Mouse (Mus musculus): ENCODE measurements at regions not wholly inside any gene's neighbourhood (a gene's known extent, or its start where the extent isn't known, plus 50 kb on each side); places are given as distances from the start of the nearest gene placed in this dataset.

DNA sequence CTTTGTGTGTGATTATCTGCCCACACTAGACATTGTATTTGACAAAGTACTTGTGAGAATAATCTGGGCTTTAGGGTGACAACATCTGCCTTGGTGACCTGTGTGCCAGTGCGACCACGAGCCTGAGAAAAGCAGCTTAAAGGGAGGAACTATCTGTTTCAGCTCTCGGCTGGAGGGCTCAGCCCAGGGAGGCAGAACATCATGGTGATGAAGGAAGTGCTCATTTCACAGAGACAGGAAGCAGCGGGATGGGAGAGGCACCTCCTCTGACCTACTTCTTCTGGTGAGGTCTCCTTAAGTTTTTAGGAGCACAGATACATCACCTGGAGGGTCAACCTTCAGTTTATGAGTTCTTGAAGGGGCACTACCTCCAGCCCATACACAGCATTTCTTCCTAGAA lies 89.8 kb downstream of the Kif26a start:
- peaks cover 42% of the 10 kb centered on the region for H3K27me3 ChIP-seq (ENCODE audit: control insufficient read depth, insufficient read depth, insufficient read length)
- no peak for TF ChIP-seq E2F4 (IDR thresholded peaks at IDR 0.05; ENCODE audit: insufficient read depth)
- TF ChIP-seq SRF (IDR thresholded peaks at IDR 0.05; ENCODE audit: control insufficient read depth, insufficient read length, low read depth), result no peak
- TF ChIP-seq REST (IDR thresholded peaks at IDR 0.05; ENCODE audit: insufficient read depth, insufficient read length), result no peak
- TF ChIP-seq POLR2AphosphoS2 (IDR thresholded peaks at IDR 0.05; ENCODE audit: insufficient read length, low read depth), result no peak
- no peak for TF ChIP-seq TCF12 (IDR thresholded peaks at IDR 0.05; ENCODE audit: insufficient read depth, poor library complexity, severe bottlenecking)

DNA sequence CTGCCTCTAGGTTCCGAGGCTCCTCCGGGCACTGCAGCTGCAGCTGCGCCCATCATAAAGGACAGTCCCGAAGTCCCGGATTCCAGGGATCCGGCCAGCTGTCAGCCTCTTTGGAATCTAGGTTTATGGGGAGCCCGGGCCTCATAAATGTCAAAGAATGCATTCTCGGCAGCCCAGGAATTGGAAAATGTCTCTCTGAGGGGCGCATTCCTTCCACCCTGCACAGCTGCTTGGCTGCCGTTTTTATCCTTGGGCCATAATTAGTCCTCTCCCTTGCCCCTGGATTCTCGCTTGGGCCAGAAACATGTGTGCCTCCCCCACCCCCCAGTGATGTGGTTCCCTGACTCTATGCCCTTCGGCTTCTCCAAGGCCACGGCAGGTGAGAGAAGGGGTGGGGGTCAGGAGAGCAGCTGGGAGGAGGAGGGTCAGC lies 91.1 kb downstream of the Kif26a start:
- Histone ChIP-seq H3K4me3 (no peak overlapping the region), H3ac (ENCODE audit: control insufficient read depth, insufficient read length) (no peak overlapping the region), H3K36me3 (ENCODE audit: control insufficient read depth, insufficient read depth) (no peaks in the 10 kb centered on the region), H3K79me2 (ENCODE audit: control insufficient read depth, insufficient read depth) (no peaks in the 10 kb centered on the region), H3K4me2 (ENCODE audit: low read depth) (no peak overlapping the region), H3K27me3 (ENCODE audit: control insufficient read depth, insufficient read depth, insufficient read length) (peaks cover 42% of the 10 kb centered on the region)
- TF ChIP-seq MYOG (IDR thresholded peaks at IDR 0.05; ENCODE audit: control insufficient read depth in 1 of 3, insufficient read depth in 1 of 3, insufficient read length in 2 of 3, low read depth in 2 of 3), result peak in 2 of 3 experiments; percentile 44 to 60
- no peak for TF ChIP-seq REST (IDR thresholded peaks at IDR 0.05; ENCODE audit: insufficient read depth, insufficient read length)
- TF ChIP-seq TCF3 (IDR thresholded peaks at IDR 0.05; ENCODE audit: insufficient read length, low read depth), result no peak
- TF ChIP-seq E2F4 (IDR thresholded peaks at IDR 0.05; ENCODE audit: insufficient read depth), result no peak
- no peak for TF ChIP-seq USF1 (IDR thresholded peaks at IDR 0.05; ENCODE audit: low read depth)
- TF ChIP-seq MYOD1 (IDR thresholded peaks at IDR 0.05; ENCODE audit: control insufficient read depth in 1 of 3, insufficient read length in 2 of 3, low read depth in 2 of 3), result peak in 1 of 3 experiments; percentile 38
- TF ChIP-seq SRF (IDR thresholded peaks at IDR 0.05; ENCODE audit: control insufficient read depth, insufficient read length, low read depth), result no peak
- no peak for TF ChIP-seq CEBPB (IDR thresholded peaks at IDR 0.05; ENCODE audit: insufficient read depth, poor library complexity, severe bottlenecking)
- TF ChIP-seq POLR2AphosphoS2 (IDR thresholded peaks at IDR 0.05; ENCODE audit: insufficient read length, low read depth), result no peak
- TF ChIP-seq TCF12 (IDR thresholded peaks at IDR 0.05; ENCODE audit: insufficient read depth, poor library complexity, severe bottlenecking), result no peak

More for the DNA sequence above, 89.8 kb downstream of the Kif26a start:
- Histone ChIP-seq H3K36me3 (ENCODE audit: control insufficient read depth, insufficient read depth) (no peaks in the 10 kb centered on the region), H3K4me2 (ENCODE audit: low read depth) (no peak overlapping the region), H3K79me2 (ENCODE audit: control insufficient read depth, insufficient read depth) (no peaks in the 10 kb centered on the region), H3K4me3 (no peak overlapping the region), H3ac (ENCODE audit: control insufficient read depth, insufficient read length) (no peak overlapping the region)

DNA sequence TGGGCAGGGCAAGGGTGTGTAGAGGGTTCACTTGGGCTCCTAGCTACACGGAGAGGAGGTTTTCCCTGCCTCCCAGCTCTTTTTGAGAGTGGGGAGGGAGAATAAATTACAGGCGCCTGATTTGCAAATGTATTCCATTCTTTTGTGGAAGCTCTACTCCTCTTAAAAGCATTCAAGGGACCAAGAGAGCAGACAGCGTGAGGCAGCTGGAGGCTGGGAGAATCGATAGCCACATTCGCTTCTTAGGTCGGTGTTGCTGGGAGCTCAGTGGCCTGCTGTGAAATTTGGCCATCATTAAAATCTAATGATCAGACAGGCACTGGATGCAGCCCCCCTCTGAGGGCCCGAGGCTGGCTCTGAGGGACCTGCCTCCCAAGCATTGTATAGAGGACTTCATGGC lies 92.8 kb downstream of the Kif26a start:
- H3ac ChIP-seq (ENCODE audit: control insufficient read depth, insufficient read length), result no peak overlapping the region
- no peaks in the 10 kb centered on the region for H3K79me2 ChIP-seq (ENCODE audit: control insufficient read depth, insufficient read depth)
- H3K4me3 ChIP-seq, result no peak overlapping the region
- no peak for TF ChIP-seq CEBPB (IDR thresholded peaks at IDR 0.05; ENCODE audit: insufficient read depth, poor library complexity, severe bottlenecking)
- TF ChIP-seq SRF (IDR thresholded peaks at IDR 0.05; ENCODE audit: control insufficient read depth, insufficient read length, low read depth), result no peak
- TF ChIP-seq REST (IDR thresholded peaks at IDR 0.05; ENCODE audit: insufficient read depth, insufficient read length), result no peak
- TF ChIP-seq MYOD1 (IDR thresholded peaks at IDR 0.05; ENCODE audit: control insufficient read depth in 1 of 3, insufficient read length in 2 of 3, low read depth in 2 of 3), result no peak
- no peak for TF ChIP-seq TCF12 (IDR thresholded peaks at IDR 0.05; ENCODE audit: insufficient read depth, poor library complexity, severe bottlenecking)
- no peak for TF ChIP-seq POLR2A (IDR thresholded peaks at IDR 0.05; ENCODE audit: insufficient read length, low read depth)
- TF ChIP-seq USF1 (IDR thresholded peaks at IDR 0.05; ENCODE audit: low read depth), result no peak
- no peak for TF ChIP-seq POLR2AphosphoS2 (IDR thresholded peaks at IDR 0.05; ENCODE audit: insufficient read length, low read depth)
- TF ChIP-seq MAX (IDR thresholded peaks at IDR 0.05; ENCODE audit: low read depth), result no peak
- no peaks in the 10 kb centered on the region for H3K36me3 ChIP-seq (ENCODE audit: control insufficient read depth, insufficient read depth)
- H3K27me3 ChIP-seq (ENCODE audit: control insufficient read depth, insufficient read depth, insufficient read length), result peaks cover 58% of the 10 kb centered on the region
- no peak overlapping the region for H3K4me2 ChIP-seq (ENCODE audit: low read depth)

DNA sequence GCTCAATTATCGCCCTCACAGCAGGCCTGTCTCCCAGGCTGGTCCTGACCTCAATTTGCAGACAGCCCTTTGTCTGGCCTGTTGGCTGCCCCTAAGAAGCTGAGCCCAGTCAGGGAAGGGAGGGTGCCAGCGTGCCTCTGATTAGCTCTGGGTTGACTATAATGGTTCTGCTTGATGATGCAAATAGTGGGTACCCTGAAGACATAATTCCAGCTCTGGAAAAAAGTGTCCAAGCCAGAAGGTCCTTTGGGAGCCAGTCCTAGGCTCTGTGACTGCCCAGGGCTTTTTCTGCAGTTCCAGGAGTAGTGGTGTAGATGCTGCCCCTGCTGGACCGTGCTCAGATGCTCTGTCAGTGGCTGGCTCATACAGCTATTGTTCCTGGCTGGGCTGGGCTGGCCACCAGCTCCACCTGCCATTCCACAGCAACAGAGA lies 95.7 kb downstream of the Kif26a start:
- no peak overlapping the region for H3K4me3 ChIP-seq
- H3K27me3 ChIP-seq (ENCODE audit: control insufficient read depth, insufficient read depth, insufficient read length), result peaks cover 60% of the 10 kb centered on the region
- no peaks in the 10 kb centered on the region for H3K79me2 ChIP-seq (ENCODE audit: control insufficient read depth, insufficient read depth)
- H3K4me2 ChIP-seq (ENCODE audit: low read depth), result no peak overlapping the region
- no peak for TF ChIP-seq MYOG (IDR thresholded peaks at IDR 0.05; ENCODE audit: control insufficient read depth in 1 of 3, insufficient read depth in 1 of 3, insufficient read length in 2 of 3, low read depth in 2 of 3)
- no peak for TF ChIP-seq POLR2AphosphoS2 (IDR thresholded peaks at IDR 0.05; ENCODE audit: insufficient read length, low read depth)
- TF ChIP-seq CEBPB (IDR thresholded peaks at IDR 0.05; ENCODE audit: insufficient read depth, poor library complexity, severe bottlenecking), result no peak
- TF ChIP-seq MYOD1 (IDR thresholded peaks at IDR 0.05; ENCODE audit: control insufficient read depth in 1 of 3, insufficient read length in 2 of 3, low read depth in 2 of 3), result no peak
- TF ChIP-seq TCF3 (IDR thresholded peaks at IDR 0.05; ENCODE audit: insufficient read length, low read depth), result no peak
- no peak for TF ChIP-seq USF1 (IDR thresholded peaks at IDR 0.05; ENCODE audit: low read depth)
- TF ChIP-seq TCF12 (IDR thresholded peaks at IDR 0.05; ENCODE audit: insufficient read depth, poor library complexity, severe bottlenecking), result no peak
- TF ChIP-seq SRF (IDR thresholded peaks at IDR 0.05; ENCODE audit: control insufficient read depth, insufficient read length, low read depth), result no peak
- TF ChIP-seq E2F4 (IDR thresholded peaks at IDR 0.05; ENCODE audit: insufficient read depth), result no peak
- TF ChIP-seq REST (IDR thresholded peaks at IDR 0.05; ENCODE audit: insufficient read depth, insufficient read length), result no peak
- TF ChIP-seq POLR2A (IDR thresholded peaks at IDR 0.05; ENCODE audit: insufficient read length, low read depth), result no peak
- TF ChIP-seq MAX (IDR thresholded peaks at IDR 0.05; ENCODE audit: low read depth), result no peak
- no peaks in the 10 kb centered on the region for H3K36me3 ChIP-seq (ENCODE audit: control insufficient read depth, insufficient read depth)
- no peak overlapping the region for H3ac ChIP-seq (ENCODE audit: control insufficient read depth, insufficient read length)

DNA sequence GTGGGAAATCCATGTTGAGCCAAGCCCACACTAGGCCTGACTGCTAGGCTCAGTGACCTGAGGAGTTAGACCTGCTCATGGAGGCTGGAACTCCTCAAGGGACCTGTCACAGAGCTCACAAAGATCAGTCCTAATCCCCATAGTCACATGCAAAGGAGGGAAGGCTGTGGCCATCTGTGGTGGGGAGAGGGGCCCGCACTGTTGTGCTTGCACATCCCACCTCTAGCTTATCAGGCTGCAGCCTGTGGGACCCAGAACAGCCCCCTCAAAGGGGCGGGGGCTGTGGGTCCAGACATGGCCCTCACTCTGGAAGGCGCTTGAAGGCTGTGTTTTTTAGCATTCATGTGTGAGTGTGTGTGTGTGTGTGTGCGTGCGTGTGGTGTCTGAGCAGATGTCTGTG lies 97.2 kb downstream of the Kif26a start:
- no peaks in the 10 kb centered on the region for H3K36me3 ChIP-seq (ENCODE audit: control insufficient read depth, insufficient read depth)
- H3ac ChIP-seq (ENCODE audit: control insufficient read depth, insufficient read length), result no peak overlapping the region
- TF ChIP-seq E2F4 (IDR thresholded peaks at IDR 0.05; ENCODE audit: insufficient read depth) (no peak), POLR2AphosphoS2 (IDR thresholded peaks at IDR 0.05; ENCODE audit: insufficient read length, low read depth) (no peak), CEBPB (IDR thresholded peaks at IDR 0.05; ENCODE audit: insufficient read depth, poor library complexity, severe bottlenecking) (no peak), SRF (IDR thresholded peaks at IDR 0.05; ENCODE audit: control insufficient read depth, insufficient read length, low read depth) (no peak), MYOG (IDR thresholded peaks at IDR 0.05; ENCODE audit: control insufficient read depth in 1 of 3, insufficient read depth in 1 of 3, insufficient read length in 2 of 3, low read depth in 2 of 3) (no peak), REST (IDR thresholded peaks at IDR 0.05; ENCODE audit: insufficient read depth, insufficient read length) (no peak), USF1 (IDR thresholded peaks at IDR 0.05; ENCODE audit: low read depth) (no peak), TCF12 (IDR thresholded peaks at IDR 0.05; ENCODE audit: insufficient read depth, poor library complexity, severe bottlenecking) (no peak), TCF3 (IDR thresholded peaks at IDR 0.05; ENCODE audit: insufficient read length, low read depth) (no peak), MAX (IDR thresholded peaks at IDR 0.05; ENCODE audit: low read depth) (no peak)
- no peaks in the 10 kb centered on the region for H3K79me2 ChIP-seq (ENCODE audit: control insufficient read depth, insufficient read depth)
- no peak overlapping the region for H3K4me3 ChIP-seq
- no peak overlapping the region for H3K4me2 ChIP-seq (ENCODE audit: low read depth)
- H3K27me3 ChIP-seq (ENCODE audit: control insufficient read depth, insufficient read depth, insufficient read length), result peaks cover 58% of the 10 kb centered on the region

All from myocyte (in vitro differentiated cells).